Mouse (Mus musculus) left cerebral cortex, postnatal 10 days (tissue): ENCODE data around the gene B230104I21Rik. TPM values are rescaled to one million over a fixed set of nuclear protein-coding genes. Genes with fewer than 3 reads are reported as not detected.

ENCODE experiments used
- DNase-seq, 2 experiments: peaks; one replicate each; pipeline ENCODE4 v3.0.0; 2021 to 2022; ENCODE audit warnings: low spot score in 2 of 2, mixed read lengths in 1 of 2; ENCODE audit errors: extremely low spot score in 1 of 2
- intact Hi-C: fragments of 180-260 bp; cut with DNase I; formaldehyde crosslinking; loops from one replicate; pipeline ENCODE4 v1.15.1; 2025
- total RNA-seq, 2 experiments: library from RNA; stranded (reverse); gene quantifications; 2 replicates each; pipeline ENCODE4 v1.2.3; 2021

The B230104I21Rik gene
- total RNA-seq, 2 experiments from 2014 or later = not detected

GRCm38 (mm10) chr4:154336650-154337049, 723 bp downstream of the B230104I21Rik start:
- peak in 1 of 2 experiments; percentile 82 for DNase-seq
- intact Hi-C loops = no loop called here

GRCm38 (mm10) chr4:154346731-154347522, 11.0 kb downstream of the B230104I21Rik start:
- intact Hi-C loops = no loop called here

DNA sequence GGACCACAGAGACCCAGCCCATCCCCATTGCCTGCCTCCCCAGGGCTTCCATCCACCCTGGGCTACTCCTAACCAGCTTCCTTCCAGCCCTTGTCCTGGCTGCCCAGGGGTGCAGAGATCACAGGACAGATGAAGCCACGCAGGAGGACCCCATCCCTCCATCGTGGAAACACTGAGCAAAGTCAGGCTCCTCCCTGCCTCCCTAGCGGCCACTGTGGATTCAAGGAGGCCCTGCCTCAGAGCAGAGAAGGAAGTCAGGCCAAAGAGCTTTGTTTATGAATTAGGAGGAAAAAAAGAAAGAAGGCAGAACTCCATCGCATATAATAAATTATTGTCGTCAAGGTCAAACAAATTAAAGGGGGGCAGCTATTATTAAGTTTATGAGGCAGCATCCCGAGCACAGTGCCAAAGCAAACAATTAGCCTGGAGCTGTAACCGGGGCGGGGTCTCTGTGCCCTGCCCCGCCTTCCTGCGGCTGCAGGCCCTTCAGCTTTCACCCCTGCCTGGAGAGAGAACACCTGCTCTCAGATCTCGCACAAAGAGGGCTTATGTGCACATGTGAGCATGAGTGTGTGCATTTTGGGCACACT, 12.4 kb downstream of the B230104I21Rik start:
- no peak for DNase-seq
- intact Hi-C loops = no loop called here

More at GRCm38 (mm10) chr4:154346731-154347522, 11.0 kb downstream of the B230104I21Rik start:
- DNase-seq = no peak

GRCm38 (mm10) chr4:154352246-154352645, 16.3 kb downstream of the B230104I21Rik start:
- DNase-seq = no peak
- intact Hi-C loops = no loop called here

DNA sequence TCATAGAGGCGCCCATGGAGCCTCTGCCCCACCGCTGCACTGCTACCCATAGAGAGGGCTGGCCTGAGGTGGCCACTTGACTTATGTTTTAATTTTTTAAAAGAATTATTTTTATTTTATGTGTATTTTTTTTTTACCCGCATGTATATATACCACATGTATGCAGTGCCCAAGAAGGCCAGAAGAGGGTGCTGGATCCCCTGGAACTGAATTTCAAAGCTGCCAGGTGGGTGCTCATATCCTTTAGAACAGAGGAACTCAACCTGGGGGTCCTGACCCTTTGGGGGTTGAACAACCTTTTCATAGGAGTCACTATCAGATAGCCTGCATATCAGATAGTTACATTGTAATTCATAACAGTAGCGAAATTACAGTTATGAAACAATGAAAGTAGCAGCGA, 19.5 kb downstream of the B230104I21Rik start:
- intact Hi-C loops = no loop called here
- DNase-seq = no peak

DNA sequence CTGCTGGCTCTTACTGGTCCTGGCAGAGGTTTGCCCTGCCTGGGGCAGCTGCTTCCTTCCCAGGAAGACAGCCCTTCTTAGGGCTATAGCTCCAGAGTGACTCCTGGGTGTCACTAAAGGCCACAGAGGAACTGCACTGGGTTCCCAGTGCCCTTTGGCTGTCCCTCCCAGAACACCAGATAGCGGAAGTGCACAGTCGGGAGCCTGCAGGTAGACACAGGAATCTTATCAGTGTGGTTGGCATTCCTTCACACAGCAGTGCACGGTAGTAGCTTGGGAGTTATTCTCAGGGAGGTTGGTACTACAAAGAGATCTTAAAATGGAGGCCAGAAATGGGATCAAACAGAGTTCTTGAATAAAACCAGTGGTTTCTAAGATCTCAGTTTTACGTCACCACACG, 22.4 kb downstream of the B230104I21Rik start:
- intact Hi-C loops = no loop called here
- no peak for DNase-seq

DNA sequence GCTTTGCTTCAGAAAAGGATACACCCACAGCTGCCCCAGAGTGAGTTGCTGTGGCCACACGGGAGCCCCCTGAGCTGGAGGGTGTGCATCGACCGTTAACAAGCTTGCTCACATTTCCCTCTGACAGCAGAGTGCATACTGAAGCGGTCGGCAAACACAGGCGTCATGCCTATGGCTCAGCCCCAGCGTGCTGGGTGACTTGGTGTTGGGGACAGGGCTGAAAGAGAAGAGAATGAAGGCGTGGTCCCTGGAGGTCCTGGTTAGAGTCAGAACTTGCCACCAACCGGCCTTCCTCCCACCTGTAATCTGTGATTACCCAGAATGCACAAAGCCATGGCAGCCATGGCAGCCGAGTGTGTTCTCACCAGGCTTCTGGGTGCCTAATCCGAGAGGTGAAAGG, 22.9 kb downstream of the B230104I21Rik start:
- no peak for DNase-seq
- intact Hi-C loops = no loop called here

DNA sequence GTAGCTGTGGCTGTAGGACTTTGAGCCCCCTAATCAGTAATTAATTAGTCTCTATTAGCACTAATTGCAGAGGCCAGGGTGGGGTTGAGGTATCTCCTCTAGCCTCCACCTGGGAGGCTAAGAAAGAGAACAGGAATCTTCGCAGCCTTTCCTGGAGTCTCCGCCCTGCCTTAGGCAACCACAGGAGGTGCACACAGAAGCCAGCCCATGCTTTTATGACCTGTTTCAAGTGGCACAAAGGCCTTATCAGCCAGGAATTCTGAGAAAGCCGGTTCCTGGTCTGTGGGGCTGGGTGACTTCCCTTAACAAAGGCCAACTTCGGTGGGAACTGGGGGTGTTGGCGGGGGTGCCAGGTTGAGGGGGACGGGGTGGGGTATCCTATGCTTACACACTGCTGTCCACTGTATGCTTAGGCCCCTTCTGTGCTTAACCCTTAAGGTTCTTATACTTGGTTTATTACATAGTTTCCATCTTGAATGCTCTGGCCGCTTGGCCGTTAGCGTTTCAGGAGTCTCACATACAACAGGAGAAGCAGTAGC, 23.9 kb downstream of the B230104I21Rik start:
- DNase-seq = no peak
- intact Hi-C loops = no loop called here

- DNase-seq = no peak
- intact Hi-C loops = no loop called here
Measured at GRCm38 (mm10) chr4:154360441-154360840, 24.5 kb downstream of the B230104I21Rik start.

DNA sequence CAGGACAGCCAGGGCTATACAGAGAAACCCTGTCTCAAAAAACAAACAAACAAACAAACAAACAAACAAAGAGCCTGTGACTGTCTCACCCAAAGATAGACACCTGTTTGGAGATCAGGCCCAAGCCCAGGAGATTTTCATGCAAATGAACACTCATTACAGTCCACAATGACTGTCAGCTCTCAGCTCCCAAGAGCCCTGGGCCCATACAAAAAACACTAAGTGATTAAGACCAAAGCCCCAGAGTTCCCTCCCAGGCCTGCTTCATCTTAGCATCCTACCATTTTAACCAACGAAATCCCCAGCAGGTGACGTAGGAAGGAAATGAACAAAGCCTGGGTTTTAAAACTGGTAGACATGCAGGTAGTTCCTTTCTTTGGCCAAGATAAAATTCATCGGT, 24.9 kb downstream of the B230104I21Rik start:
- intact Hi-C loops = no loop called here
- no peak for DNase-seq

- intact Hi-C loops = no loop called here
- DNase-seq = peak in 1 of 2 experiments; percentile 4
Measured at GRCm38 (mm10) chr4:154364752-154365151, 28.8 kb downstream of the B230104I21Rik start.

DNA sequence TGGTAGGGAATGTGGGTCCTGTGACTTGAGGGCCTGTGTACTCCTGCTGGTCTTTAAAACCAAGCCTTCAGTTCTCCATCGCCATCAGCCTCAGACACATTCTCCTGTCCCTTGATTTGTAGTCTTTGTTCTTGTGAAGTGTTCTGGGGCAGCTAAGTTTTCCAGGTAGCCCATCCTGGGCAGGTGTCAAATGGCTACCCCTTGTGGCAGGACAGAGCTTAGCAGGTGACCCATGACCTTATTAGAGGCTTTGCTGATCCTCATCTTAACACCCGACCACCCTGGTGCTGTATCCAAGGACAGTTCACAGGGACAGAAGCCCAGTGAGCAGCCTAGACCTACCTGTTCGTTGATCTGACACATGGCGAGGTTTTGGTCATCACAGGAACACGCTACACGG, 30.9 kb downstream of the B230104I21Rik start:
- no peak for DNase-seq
- intact Hi-C loops = no loop called here

DNA sequence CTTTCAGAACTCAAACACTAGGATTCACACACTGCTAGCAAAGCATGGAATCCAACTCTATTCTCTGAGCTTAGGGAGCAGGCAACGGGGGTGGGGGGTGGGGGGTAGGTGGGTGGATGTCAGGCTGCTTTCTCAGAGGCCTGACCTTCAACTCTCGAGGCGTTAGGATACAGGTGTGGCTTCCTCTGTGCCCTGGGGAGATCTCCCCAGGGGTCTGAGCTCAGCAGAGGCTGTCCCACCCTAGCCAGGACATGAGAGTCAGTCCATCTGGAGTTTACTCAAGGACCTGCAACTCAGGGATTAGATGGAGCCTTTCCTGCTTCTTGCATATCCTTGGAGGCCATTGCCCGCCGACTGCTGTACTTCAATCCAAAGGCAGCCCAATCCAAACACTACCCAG, 33.2 kb downstream of the B230104I21Rik start:
- no peak for DNase-seq
- intact Hi-C loops = no loop called here

DNA sequence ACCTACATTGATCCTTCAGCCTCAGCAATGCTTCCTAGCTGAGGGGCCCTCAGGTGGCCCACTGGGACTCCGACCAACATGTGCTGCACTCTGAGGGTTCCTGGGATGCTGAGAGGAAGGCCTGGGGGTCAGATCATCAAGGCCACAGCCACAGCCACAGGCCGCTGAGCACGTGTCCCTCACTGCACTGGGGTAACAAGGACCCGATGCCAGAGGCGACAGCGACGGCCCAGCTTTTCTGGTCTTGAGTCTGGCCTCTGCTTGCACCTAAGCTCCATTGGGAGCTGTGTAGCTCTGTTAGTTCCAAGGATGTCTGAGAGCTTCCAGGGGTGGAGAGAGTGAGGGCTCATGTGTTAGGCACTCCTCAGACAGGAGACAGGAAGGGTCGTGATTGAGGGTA, 34.9 kb downstream of the B230104I21Rik start:
- intact Hi-C loops = no loop called here
- no peak for DNase-seq

DNA sequence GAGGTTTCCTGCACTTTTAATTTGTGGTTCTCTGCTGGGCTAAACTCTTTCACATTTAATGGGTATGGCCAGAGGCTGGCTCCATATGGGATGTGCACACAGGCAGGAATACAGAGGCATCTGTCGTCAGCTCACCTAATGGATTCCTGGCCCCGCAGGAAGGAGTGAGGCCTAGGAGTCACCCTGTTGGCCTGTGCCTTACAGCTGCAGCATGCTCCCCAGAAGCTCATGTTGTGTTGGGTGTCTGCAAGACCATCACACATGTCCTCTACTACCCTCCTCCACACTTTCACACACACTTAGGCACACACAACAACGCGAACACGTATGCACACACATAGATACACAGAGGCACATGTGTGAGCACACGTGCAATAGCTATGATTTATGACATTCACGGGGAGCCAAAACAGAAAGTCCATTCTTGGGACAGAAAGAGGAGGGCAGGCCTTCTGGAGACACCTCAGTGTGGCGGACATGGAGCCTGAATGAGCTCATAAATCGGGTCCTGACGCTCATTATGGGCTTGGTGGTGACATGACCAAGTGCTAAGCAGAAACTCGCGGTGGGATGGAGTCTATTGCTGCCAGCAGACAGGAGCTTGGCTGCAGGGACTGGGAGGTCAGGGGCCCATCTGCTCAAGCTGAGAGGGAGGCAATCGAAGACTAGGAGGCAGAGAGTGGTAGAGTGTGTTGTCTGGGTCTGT, 35.8 kb downstream of the B230104I21Rik start:
- no peak for DNase-seq
- intact Hi-C loops = no loop called here

DNA sequence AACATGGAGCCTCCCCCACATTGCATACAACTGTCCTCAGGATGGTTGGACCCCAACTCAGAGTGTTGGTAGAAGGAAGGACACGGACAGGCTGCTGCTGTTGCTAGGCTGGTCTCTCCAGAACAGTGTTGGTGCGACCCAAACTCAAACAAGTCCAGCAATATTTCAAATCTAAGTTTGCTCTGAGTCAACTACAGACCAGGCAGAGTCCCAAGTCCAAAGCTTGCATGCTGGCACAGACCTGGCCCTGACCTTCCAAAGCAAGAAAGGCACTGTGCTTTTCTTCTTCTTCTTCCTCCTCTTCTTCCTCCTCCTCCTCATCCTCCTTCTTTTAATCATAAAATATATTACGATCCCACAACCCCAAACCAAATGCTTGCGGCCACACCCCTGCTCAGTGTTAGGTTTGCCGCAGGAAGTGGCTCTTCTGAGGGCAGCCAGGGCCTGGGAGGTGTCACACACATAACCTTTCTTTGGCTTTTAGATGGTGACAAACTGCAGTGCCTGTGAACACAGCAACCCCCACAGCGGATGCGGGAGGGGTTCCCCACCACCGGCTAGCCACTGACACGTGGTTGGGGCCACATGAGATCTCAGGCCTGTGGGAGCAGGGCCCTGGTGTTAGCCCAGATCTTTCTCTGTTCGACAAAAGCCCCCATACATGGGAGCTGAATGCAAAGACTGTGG, 40.2 kb downstream of the B230104I21Rik start:
- intact Hi-C loops = no loop called here
- DNase-seq = no peak

DNA sequence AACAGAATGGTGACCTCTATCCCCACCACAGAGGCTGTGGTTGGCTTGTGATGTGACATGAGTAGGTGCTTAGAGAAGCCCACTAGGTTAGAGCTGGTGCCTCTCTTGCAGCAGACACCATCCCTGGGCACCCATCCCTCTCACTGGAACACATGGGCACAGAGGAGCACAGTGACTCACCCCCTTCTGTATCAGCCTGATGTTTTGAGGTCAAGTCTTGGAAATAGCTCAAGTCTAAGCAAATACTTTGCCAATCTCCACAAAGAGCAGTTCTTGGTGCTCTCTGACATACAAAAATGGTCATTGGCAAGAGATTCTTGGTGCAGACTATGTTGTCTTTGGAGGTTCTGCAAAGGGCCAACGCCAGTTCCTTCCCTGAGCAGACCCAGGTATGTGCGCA, 42.9 kb downstream of the B230104I21Rik start:
- DNase-seq = no peak
- intact Hi-C loops = no loop called here

- DNase-seq = peak in 1 of 2 experiments; percentile 20
- intact Hi-C loops = no loop called here
Measured at GRCm38 (mm10) chr4:154385208-154385607, 49.3 kb downstream of the B230104I21Rik start.

DNA sequence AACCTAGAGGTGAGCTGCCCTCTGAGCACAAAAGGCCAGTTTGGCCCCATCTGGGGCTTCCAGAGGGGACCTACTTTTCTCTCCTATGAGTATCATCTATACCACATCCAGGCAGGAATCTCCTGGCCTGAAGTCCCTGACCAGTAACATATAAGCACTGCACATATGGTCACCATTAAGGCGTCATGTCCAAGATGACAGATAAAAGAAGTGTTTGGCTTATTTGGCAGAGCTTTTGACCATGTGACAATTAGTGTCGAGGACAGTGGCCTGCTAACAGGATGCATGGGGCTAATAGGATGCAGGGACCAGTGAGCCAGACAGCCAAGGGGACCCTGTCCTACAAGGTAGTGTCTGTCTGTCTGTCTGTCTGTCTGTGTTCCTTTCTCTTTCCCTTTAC, 50.0 kb downstream of the B230104I21Rik start:
- intact Hi-C loops = no loop called here
- no peak for DNase-seq
